Mouse (Mus musculus): Measurements from ENCODE around the gene Hif1an. TPM values are rescaled to one million over a fixed set of nuclear protein-coding genes. Genes with fewer than 3 reads are reported as not detected.

Gene Hif1an
- 25.7 and 31.3 TPM in 2 replicates for polyA plus RNA-seq (2015; fragmentation: Nextera tagmentation; extraction: Ambion mirVana)

GRCm38 (mm10) chr19:44562652-44563206 lies at the start of gene Hif1an:
Gene Hif1an, plus strand, starts transcription at chr19:44562850.
- WGBS: under 1% methylated on average over 33 of the region's 33 CpGs
- peaks cover 10% of the 10 kb centered on the region for H3K36me3 ChIP-seq (ENCODE audit: control insufficient read depth, insufficient read depth, low read length)
- H3K27ac ChIP-seq (ENCODE audit: low read length): peak within 1 kb of the TSS; percentile 70
- H3K27me3 ChIP-seq (replicated peaks; ENCODE audit: control insufficient read depth, insufficient read depth, low read length): no peaks in the 10 kb centered on the region
- no peaks in the 10 kb centered on the region for H3K9me3 ChIP-seq (ENCODE audit: control insufficient read depth, low read length)
- peak; percentile 99 for ATAC-seq
- peak within 1 kb of the TSS; percentile 88 for H3K4me2 ChIP-seq (ENCODE audit: low read depth, low read length)
- peak within 1 kb of the TSS; percentile 86 for H3K4me3 ChIP-seq (ENCODE audit: low read length)
- peaks cover 19% of the 10 kb centered on the region for H3K4me1 ChIP-seq (ENCODE audit: control insufficient read depth, insufficient read depth, low read length)
- peak within 1 kb of the TSS; percentile 88 for H3K9ac ChIP-seq (ENCODE audit: low read depth, low read length)

DNA sequence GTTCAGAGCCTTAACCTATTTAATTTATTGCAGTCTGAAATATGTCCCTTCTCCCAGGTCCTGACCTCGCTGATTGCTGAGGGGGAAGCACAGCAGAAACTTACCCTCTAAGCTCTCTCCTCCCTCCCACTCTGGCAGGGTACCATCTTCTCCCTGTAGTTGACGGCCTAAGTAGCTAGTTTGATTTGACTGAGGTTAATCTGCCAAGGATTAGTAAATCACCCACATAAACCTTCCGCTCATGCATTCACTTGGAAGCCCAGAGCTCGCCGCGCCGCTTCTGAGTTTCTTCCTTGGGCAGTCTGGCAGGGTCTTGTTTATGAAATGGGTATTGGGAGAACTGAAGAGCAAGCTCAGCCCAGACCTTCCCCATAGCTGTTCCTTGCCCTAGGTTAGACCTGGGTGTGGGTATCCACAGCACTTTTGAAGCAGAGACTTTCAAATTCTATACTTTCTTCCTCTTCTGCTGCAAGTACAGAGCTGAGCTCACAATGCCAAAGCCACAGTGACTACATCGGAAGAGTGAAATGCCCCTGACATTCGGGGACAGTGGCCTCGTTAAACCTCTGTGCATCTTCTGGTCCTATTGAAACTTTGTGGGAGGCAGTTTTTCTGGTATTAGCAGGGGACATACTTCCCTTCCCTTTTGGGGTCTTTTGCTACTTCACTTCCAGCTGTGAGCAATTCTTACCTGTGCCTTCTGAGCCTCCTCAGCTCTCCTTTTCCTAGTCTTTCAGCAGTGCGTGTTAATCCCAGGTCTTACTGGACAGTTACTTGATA lies 49.4 kb upstream of the Hif1an start:
- Histone ChIP-seq H3K9ac (ENCODE audit: low read depth, low read length) (no peak overlapping the region), H3K36me3 (ENCODE audit: control insufficient read depth, insufficient read depth, low read length) (no peaks in the 10 kb centered on the region), H3K9me3 (ENCODE audit: control insufficient read depth, low read length) (no peaks in the 10 kb centered on the region), H3K27me3 (replicated peaks; ENCODE audit: control insufficient read depth, insufficient read depth, low read length) (peaks cover 42% of the 10 kb centered on the region), H3K27ac (ENCODE audit: low read length) (no peak overlapping the region), H3K4me1 (ENCODE audit: control insufficient read depth, insufficient read depth, low read length) (peaks cover 16% of the 10 kb centered on the region; the same call in 1 of the 2 replicates), H3K4me2 (ENCODE audit: low read depth, low read length) (no peak overlapping the region), H3K4me3 (ENCODE audit: low read length) (no peak overlapping the region)
- 37% methylated on average over 11 of the region's 11 CpGs for WGBS
- ATAC-seq: no peak

- Histone ChIP-seq H3K27ac (ENCODE audit: low read length) (no peak overlapping the region), H3K9ac (ENCODE audit: low read depth, low read length) (no peak overlapping the region), H3K4me1 (ENCODE audit: control insufficient read depth, insufficient read depth, low read length) (peaks cover 17% of the 10 kb centered on the region), H3K9me3 (ENCODE audit: control insufficient read depth, low read length) (no peaks in the 10 kb centered on the region), H3K27me3 (replicated peaks; ENCODE audit: control insufficient read depth, insufficient read depth, low read length) (peaks cover 41% of the 10 kb centered on the region), H3K4me2 (ENCODE audit: low read depth, low read length) (no peak overlapping the region), H3K4me3 (ENCODE audit: low read length) (no peak overlapping the region), H3K36me3 (ENCODE audit: control insufficient read depth, insufficient read depth, low read length) (no peaks in the 10 kb centered on the region)
- WGBS: 32% methylated on average over 7 of the region's 7 CpGs
- ATAC-seq: no peak
These were observed 48.6 kb upstream of the Hif1an start for GRCm38 (mm10) chr19:44513921-44514482.

DNA sequence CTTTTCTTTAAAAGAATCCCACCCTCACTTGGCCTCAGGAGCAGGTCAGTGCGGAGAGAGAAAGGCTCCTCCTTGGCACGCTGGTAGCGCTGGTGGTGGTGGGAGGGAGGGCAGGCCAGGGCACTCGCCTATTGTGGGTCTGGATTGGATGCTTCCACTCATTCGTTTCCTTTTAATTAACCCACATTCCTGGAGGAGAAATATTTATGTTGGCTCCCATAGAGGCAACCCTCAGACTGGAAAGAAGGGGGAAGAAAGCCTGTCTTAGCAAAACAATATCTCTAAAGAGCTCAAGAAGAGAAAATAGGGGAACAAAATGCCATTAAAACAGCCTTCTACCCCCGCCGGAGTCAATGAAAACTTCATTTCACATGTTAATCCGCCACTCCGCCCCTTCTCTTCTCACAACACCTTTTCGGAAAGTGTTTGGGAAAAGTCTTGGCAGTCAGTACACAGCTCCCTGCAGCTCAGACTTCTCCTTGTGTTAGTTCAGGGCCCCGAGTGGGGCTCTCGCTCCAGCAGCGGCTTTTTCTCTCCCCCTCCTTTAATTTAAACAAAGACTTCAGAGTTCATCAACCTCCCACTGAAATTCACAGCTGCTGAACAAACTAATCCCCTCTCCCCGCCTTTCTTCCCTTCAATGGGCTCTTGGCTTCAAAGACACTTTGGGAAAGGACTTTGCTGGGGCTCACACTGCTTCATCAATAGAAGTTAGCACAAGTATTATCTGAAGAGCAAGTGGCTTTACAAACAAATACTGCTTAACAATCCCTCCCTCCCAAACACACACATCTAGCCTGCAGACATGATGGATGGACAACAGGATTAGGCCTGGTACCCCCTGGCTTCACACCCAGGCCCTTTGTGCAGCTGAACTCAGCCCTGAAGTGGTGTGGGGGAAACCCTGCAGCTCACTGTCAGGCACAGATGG lies 47.9 kb upstream of the Hif1an start:
- Histone ChIP-seq H3K27me3 (replicated peaks; ENCODE audit: control insufficient read depth, insufficient read depth, low read length) (peaks cover 34% of the 10 kb centered on the region), H3K4me2 (ENCODE audit: low read depth, low read length) (no peak overlapping the region)

DNA sequence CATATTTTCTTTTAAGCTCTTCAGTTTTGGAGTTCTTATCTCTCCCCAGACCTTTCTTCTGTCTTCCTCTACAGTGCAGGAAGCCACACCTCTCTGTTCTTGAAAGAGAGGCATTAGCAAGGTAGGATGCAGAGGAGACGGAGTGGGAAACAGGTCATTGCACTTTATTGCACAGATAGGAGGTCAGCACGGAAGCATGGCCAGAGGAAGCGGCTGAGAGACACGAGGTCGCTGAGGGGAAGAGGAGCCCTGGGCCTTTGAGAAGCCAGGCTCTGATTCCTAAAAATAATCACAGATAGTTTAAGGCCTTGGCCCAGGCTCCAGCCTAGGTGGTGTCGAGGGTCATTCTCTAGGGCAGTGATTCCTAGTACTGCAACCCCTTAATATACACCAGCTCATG lies 46.9 kb upstream of the Hif1an start:
- peaks cover 19% of the 10 kb centered on the region for H3K4me1 ChIP-seq (ENCODE audit: control insufficient read depth, insufficient read depth, low read length)

More for the DNA sequence above, 47.9 kb upstream of the Hif1an start:
- H3K36me3 ChIP-seq (ENCODE audit: control insufficient read depth, insufficient read depth, low read length): no peaks in the 10 kb centered on the region
- 33% methylated on average over 14 of the region's 14 CpGs for WGBS
- H3K4me3 ChIP-seq (ENCODE audit: low read length): no peak overlapping the region
- peak overlapping the region; percentile 17 for H3K27ac ChIP-seq (ENCODE audit: low read length)
- ATAC-seq: no peak
- H3K9ac ChIP-seq (ENCODE audit: low read depth, low read length): no peak overlapping the region
- H3K9me3 ChIP-seq (ENCODE audit: control insufficient read depth, low read length): no peaks in the 10 kb centered on the region
- peaks cover 22% of the 10 kb centered on the region for H3K4me1 ChIP-seq (ENCODE audit: control insufficient read depth, insufficient read depth, low read length)

DNA sequence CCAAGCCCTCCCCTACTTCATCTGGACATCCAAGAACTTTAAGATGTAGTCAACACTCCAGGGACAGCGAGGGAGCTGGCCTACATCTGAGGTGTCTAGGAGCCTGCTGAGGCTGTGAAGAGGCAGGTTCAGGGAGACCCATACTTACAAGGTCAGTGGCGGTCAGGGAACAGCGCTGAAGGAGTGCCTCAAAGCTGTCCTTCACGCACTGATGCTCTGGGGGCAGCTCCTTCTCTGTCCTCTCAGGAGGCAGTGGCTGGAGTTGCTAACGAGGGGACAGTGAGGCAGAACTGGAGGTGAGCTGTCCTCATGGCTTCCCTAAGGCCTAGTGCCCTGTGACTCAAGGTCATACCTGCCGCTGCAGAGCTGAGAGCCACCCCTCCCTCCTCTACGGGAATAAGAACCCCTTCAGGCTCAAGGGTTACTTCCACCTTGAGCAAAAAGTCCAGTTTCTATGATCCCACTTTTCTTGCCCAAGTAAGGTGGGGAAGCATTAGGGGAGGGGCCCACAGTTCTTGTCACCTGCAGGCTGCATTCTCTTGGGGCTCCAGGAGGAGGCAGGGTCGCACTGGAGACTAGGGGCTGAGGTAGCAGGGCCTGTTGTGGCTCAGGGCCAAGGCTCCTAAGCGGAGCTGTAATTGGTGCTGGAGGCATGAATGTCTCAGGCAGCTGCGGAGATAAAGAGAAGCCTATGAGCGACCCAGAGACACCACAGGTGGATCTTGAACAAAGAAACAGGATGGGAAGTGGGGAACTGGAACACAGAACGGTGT lies 44.5 kb upstream of the Hif1an start:
- H3K27ac ChIP-seq (ENCODE audit: low read length): no peak overlapping the region

More for the DNA sequence above, 46.9 kb upstream of the Hif1an start:
- Histone ChIP-seq H3K4me2 (ENCODE audit: low read depth, low read length) (no peak overlapping the region), H3K4me3 (ENCODE audit: low read length) (no peak overlapping the region), H3K9me3 (ENCODE audit: control insufficient read depth, low read length) (no peaks in the 10 kb centered on the region), H3K27ac (ENCODE audit: low read length) (no peak overlapping the region), H3K36me3 (ENCODE audit: control insufficient read depth, insufficient read depth, low read length) (no peaks in the 10 kb centered on the region), H3K27me3 (replicated peaks; ENCODE audit: control insufficient read depth, insufficient read depth, low read length) (peaks cover 25% of the 10 kb centered on the region), H3K9ac (ENCODE audit: low read depth, low read length) (no peak overlapping the region)
- 58% methylated on average over 6 of the region's 6 CpGs for WGBS
- ATAC-seq: no peak

DNA sequence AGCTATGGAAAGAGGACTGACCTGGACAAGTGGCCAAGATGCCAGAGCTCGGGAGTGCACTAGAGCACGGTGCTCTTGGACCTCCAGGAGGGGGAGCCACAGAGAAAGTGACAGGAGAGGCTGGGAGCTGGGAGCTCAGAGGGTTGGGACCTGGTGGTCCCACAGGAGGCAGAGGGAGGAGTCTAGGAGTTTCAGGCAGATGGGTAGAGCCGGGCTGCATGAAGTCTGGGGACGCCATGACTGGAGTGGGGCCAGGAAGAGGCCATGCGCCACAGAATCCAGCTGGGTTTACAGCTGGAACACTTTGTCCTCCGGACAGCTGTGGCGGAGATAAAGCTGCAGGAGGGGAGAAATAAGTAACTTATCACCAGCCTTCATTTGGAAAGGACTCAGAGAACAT lies 43.5 kb upstream of the Hif1an start:
- Histone ChIP-seq H3K4me2 (ENCODE audit: low read depth, low read length) (no peak overlapping the region), H3K4me3 (ENCODE audit: low read length) (no peak overlapping the region), H3K4me1 (ENCODE audit: control insufficient read depth, insufficient read depth, low read length) (peaks cover 8% of the 10 kb centered on the region), H3K27me3 (replicated peaks; ENCODE audit: control insufficient read depth, insufficient read depth, low read length) (peaks cover 4% of the 10 kb centered on the region; the same call in 1 of the 2 replicates), H3K9ac (ENCODE audit: low read depth, low read length) (no peak overlapping the region), H3K36me3 (ENCODE audit: control insufficient read depth, insufficient read depth, low read length) (no peaks in the 10 kb centered on the region), H3K27ac (ENCODE audit: low read length) (no peak overlapping the region), H3K9me3 (ENCODE audit: control insufficient read depth, low read length) (no peaks in the 10 kb centered on the region)
- WGBS: 25% methylated on average over 7 of the region's 7 CpGs
- ATAC-seq: peak; percentile 58

More for the DNA sequence above, 44.5 kb upstream of the Hif1an start:
- no peaks in the 10 kb centered on the region for H3K9me3 ChIP-seq (ENCODE audit: control insufficient read depth, low read length)
- no peak overlapping the region for H3K9ac ChIP-seq (ENCODE audit: low read depth, low read length)
- H3K4me2 ChIP-seq (ENCODE audit: low read depth, low read length): no peak overlapping the region
- no peak for ATAC-seq
- no peak overlapping the region for H3K4me3 ChIP-seq (ENCODE audit: low read length)
- 64% methylated on average over 12 of the region's 12 CpGs for WGBS
- H3K4me1 ChIP-seq (ENCODE audit: control insufficient read depth, insufficient read depth, low read length): peaks cover 8% of the 10 kb centered on the region
- peaks cover 5% of the 10 kb centered on the region; the same call in 1 of the 2 replicates for H3K27me3 ChIP-seq (replicated peaks; ENCODE audit: control insufficient read depth, insufficient read depth, low read length)
- no peaks in the 10 kb centered on the region for H3K36me3 ChIP-seq (ENCODE audit: control insufficient read depth, insufficient read depth, low read length)

DNA sequence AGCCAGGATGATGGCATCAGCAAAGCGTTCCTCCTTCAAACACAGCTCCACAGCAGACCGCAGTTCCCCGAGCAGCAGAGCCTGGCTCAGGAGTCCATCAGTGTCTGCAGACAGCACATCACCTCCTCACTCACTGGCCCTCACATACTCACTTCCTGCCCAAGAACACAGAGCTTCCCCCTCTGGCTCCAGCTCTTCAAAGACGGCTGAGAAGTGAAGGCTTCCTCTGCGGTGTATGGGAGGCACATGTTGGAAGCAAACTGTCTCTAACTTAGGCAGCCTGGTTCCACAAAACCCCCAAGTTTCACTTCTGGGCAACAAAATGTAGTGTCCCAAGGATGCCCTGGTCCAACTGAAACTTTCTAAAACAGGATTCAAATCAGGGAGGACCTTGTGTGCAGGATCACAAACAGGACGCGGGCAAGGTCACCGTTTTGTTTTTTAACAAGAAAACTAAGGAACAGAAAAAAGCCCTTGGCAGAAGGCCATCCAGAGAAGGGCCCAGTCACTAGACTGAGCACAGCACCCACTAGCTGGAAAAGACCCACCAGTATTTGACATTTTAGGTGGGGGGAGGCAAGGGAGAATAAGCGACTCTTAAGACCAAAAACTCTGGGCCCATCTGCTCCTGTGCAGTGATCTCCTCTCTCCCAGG lies 37.0 kb upstream of the Hif1an start:
- 72% methylated on average over 9 of the region's 9 CpGs for whole genome bisulfite sequencing
- Histone ChIP-seq H3K4me3 (ENCODE audit: low read length) (no peak overlapping the region), H3K4me1 (ENCODE audit: control insufficient read depth, insufficient read depth, low read length) (no peaks in the 10 kb centered on the region), H3K36me3 (ENCODE audit: control insufficient read depth, insufficient read depth, low read length) (no peaks in the 10 kb centered on the region), H3K9me3 (ENCODE audit: control insufficient read depth, low read length) (no peaks in the 10 kb centered on the region), H3K4me2 (ENCODE audit: low read depth, low read length) (no peak overlapping the region), H3K27me3 (replicated peaks; ENCODE audit: control insufficient read depth, insufficient read depth, low read length) (no peaks in the 10 kb centered on the region), H3K27ac (ENCODE audit: low read length) (no peak overlapping the region), H3K9ac (ENCODE audit: low read depth, low read length) (no peak overlapping the region)
- no peak for ATAC-seq

Data from intestine, embryonic 16.5 days (tissue).